Comparison of ENCODE assay signal across 8 mouse cellular contexts in genomic region chr11:120852083-120852935, GRCm38 (mm10). TPM values are rescaled to one million over a fixed set of nuclear protein-coding genes. Genes with fewer than 3 reads are reported as not detected.
DNase-seq lines count a peak whose midpoint lies in the region; ATAC-seq lines count a peak whose summit lies in the region.

No protein-coding gene starts in this region.

- peak; percentile 55 for DNase-seq in ovary, postnatal 14 days (ENCODE audit: low spot score)
- DNase-seq in ovary, postnatal 10 days (ENCODE audit: low spot score): no peak
- peak; percentile 69 for DNase-seq in gonadal fat pad, adult 2 months (ENCODE audit: low read depth)
- DNase-seq in kidney, postnatal 4 days: peak; percentile 69 to 80
- peak; percentile 33 for DNase-seq in thymus, postnatal 14 days
- no peak for DNase-seq in cerebellum, postnatal 4 days (ENCODE audit: low spot score in 2 of 2)
- no peak for DNase-seq in cerebellum, adult 9-10 months

- no peak for ATAC-seq in megakaryocyte, adult 5-6 weeks (ENCODE audit: poor library complexity, severe bottlenecking)

RNA-seq across cellular contexts. Expression of gene Fasn, which starts 28.0 kb away (rescaled TPM):
- polyA plus RNA-seq in gonadal fat pad, adult 2 months (2012; rRNA removed): 2,531 and 4,379 TPM in 2 replicates
- total RNA-seq in megakaryocyte, adult 5-6 weeks (2015): 14.0 and 19.2 TPM in 2 replicates
- 10.5 and 13.3 TPM in 2 replicates for total RNA-seq in megakaryocyte, adult 5-6 weeks (2017)

RNA-seq across cellular contexts. Expression of gene Dus1l, which starts 56.1 kb away (rescaled TPM):
- polyA plus RNA-seq in gonadal fat pad, adult 2 months (2012; rRNA removed): 31.7 and 31.9 TPM in 2 replicates
- 46.1 and 51.8 TPM in 2 replicates for total RNA-seq in megakaryocyte, adult 5-6 weeks (2015)
- 24.0 and 31.1 TPM in 2 replicates for total RNA-seq in megakaryocyte, adult 5-6 weeks (2017)

Comparison
In these comparisons a context has a peak if more than half of its experiments do, and no peak if none do; other contexts are left out.
1. DNase-seq: peak in ovary, postnatal 14 days (single experiment), gonadal fat pad, adult 2 months (single experiment), kidney, postnatal 4 days (2 of 2) and thymus, postnatal 14 days (single experiment); none in ovary, postnatal 10 days (single experiment), cerebellum, postnatal 4 days (0 of 2) and cerebellum, adult 9-10 months (single experiment).